Mouse (Mus musculus): Measurements from ENCODE around the gene Zfp599. TPM values are rescaled to one million over a fixed set of nuclear protein-coding genes. Genes with fewer than 3 reads are reported as not detected.
"Not testable (repeated sequence)": the region's sequence is repeated elsewhere in the genome, so short reads cannot be mapped to it uniquely, and the experiment has no call there.

Zfp599 gene
- polyA plus RNA-seq, 1 experiment = not detected

- H3K27ac ChIP-seq (ENCODE audit: insufficient read depth, low read depth, low read length) = no peak overlapping the region
- H3K4me3 ChIP-seq (ENCODE audit: insufficient read depth, low read depth, low read length) = no peak overlapping the region
- TF ChIP-seq POLR2A (IDR thresholded peaks at IDR 0.05; ENCODE audit: insufficient read depth, low read depth, low read length) = no peak
- no peak for TF ChIP-seq CTCF (IDR thresholded peaks at IDR 0.05; ENCODE audit: insufficient read depth, low read depth, low read length)
- H3K4me1 ChIP-seq (ENCODE audit: control insufficient read depth, insufficient read depth, low read length) = peaks cover 7% of the 10 kb centered on the region
- WGBS = 36% methylated on average over 3 of the region's 3 CpGs
Observed at GRCm38 (mm10) chr9:22260092-22260422, 362 bp upstream of the Zfp599 start.

- 89% methylated on average over 8 of the region's 8 CpGs for WGBS
- Histone ChIP-seq H3K27ac (ENCODE audit: insufficient read depth, low read depth, low read length) (no peak overlapping the region), H3K4me3 (ENCODE audit: insufficient read depth, low read depth, low read length) (no peak overlapping the region), H3K4me1 (ENCODE audit: control insufficient read depth, insufficient read depth, low read length) (peaks cover 7% of the 10 kb centered on the region)
- TF ChIP-seq CTCF (IDR thresholded peaks at IDR 0.05; ENCODE audit: insufficient read depth, low read depth, low read length) (no peak), POLR2A (IDR thresholded peaks at IDR 0.05; ENCODE audit: insufficient read depth, low read depth, low read length) (no peak)
Observed at GRCm38 (mm10) chr9:22258784-22259183, 911 bp downstream of the Zfp599 start.

- Histone ChIP-seq H3K4me1 (ENCODE audit: control insufficient read depth, insufficient read depth, low read length) (peaks cover 7% of the 10 kb centered on the region), H3K27ac (ENCODE audit: insufficient read depth, low read depth, low read length) (no peak overlapping the region), H3K4me3 (ENCODE audit: insufficient read depth, low read depth, low read length) (no peak overlapping the region)
- WGBS = 95% methylated on average over 4 of the region's 4 CpGs
- no peak for TF ChIP-seq POLR2A (IDR thresholded peaks at IDR 0.05; ENCODE audit: insufficient read depth, low read depth, low read length)
- TF ChIP-seq CTCF (IDR thresholded peaks at IDR 0.05; ENCODE audit: insufficient read depth, low read depth, low read length) = no peak
Observed at GRCm38 (mm10) chr9:22256579-22256978, 3.1 kb downstream of the Zfp599 start.

DNA sequence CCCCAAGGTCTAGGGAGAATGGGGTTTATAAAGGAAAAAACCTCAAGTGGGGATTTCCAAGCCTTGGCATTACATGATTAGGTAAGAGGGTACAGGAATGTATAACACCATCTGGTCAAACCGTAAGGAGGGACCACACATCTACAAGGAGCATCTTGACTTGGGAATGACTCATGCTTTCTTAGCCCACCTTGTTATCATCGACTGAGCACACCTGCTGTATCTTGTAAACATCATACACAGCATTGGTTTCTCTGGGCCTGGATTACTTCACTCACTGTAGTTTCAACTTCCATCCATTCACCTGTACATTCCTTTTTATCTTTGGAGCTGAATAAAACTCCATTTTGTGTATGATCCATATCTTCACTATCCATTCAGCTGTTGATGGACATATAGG lies 15.5 kb downstream of the Zfp599 start:
- 95% methylated on average over 2 of the region's 2 CpGs for WGBS
- Histone ChIP-seq H3K27ac (ENCODE audit: insufficient read depth, low read depth, low read length) (no peak overlapping the region), H3K4me1 (ENCODE audit: control insufficient read depth, insufficient read depth, low read length) (no peaks in the 10 kb centered on the region), H3K4me3 (ENCODE audit: insufficient read depth, low read depth, low read length) (no peak overlapping the region)
- no peak for TF ChIP-seq POLR2A (IDR thresholded peaks at IDR 0.05; ENCODE audit: insufficient read depth, low read depth, low read length)
- no peak for TF ChIP-seq CTCF (IDR thresholded peaks at IDR 0.05; ENCODE audit: insufficient read depth, low read depth, low read length)

DNA sequence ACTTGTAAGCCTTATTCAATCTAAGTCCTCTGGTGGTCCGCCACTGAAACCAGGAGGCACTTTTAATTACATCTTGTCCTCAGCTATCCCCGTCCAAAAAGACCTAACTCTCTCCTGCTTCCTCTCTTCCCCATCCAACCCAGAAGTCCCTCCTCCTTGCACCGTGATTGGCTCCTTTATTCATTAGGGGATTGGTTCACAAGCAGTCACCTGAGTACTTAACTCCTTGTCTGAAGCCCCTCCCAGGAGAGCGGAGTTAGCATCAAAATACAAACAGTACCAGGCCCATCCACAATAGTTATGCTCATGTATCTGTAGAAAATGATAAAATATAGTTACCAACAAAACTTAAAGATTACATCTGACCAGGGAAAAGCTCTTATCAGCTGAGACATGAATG lies 19.7 kb downstream of the Zfp599 start:
- Histone ChIP-seq H3K27ac (ENCODE audit: insufficient read depth, low read depth, low read length) (no peak overlapping the region), H3K4me3 (ENCODE audit: insufficient read depth, low read depth, low read length) (no peak overlapping the region), H3K4me1 (ENCODE audit: control insufficient read depth, insufficient read depth, low read length) (no peaks in the 10 kb centered on the region)
- 96% methylated on average over 4 of the region's 4 CpGs for WGBS
- TF ChIP-seq CTCF (IDR thresholded peaks at IDR 0.05; ENCODE audit: insufficient read depth, low read depth, low read length) = no peak

DNA sequence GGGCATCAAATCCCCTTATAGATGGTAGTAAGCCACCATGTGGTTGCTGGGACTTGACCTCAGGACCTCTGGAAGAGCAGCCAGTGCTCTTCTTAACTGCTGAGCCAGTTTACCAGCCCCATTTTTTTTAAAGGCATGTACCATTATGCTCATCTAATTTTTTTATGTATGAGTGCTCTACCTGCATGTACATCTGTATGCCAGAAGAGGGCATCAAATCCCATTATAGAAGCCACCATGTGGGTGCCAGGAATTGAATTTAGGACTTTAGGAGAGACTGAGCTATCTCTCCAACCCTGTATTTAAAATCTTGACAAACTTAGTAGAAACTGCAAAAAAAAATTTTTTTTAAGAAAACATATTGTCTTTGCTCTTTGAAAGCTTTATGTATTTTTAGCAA lies 29.1 kb downstream of the Zfp599 start:
- no peak overlapping the region for H3K27ac ChIP-seq (ENCODE audit: insufficient read depth, low read depth, low read length)
- no peaks in the 10 kb centered on the region for H3K4me1 ChIP-seq (ENCODE audit: control insufficient read depth, insufficient read depth, low read length)

DNA sequence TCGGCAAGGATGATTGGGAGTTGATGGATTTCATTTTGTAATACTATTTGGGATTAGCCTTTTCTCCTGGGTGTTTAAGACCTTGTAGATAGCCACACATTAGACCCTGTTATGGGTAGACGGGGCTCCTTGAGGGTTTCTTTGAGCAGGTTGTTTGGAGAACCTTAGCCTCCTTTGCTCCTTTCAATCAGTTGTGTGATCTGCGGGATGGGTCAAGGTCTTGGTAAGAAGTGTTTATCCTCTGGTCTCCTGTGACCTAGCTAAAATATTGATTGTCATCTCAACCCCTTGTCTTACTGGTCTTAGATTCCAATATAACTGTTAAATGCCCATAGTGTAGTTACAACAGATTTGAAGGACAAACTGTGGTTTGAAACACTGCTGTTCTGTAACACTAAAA lies 29.6 kb downstream of the Zfp599 start:
- H3K4me3 ChIP-seq (ENCODE audit: insufficient read depth, low read depth, low read length) = no peak overlapping the region
- no peaks in the 10 kb centered on the region for H3K4me1 ChIP-seq (ENCODE audit: control insufficient read depth, insufficient read depth, low read length)
- WGBS = 84% methylated on average over 3 of the region's 3 CpGs
- no peak for TF ChIP-seq CTCF (IDR thresholded peaks at IDR 0.05; ENCODE audit: insufficient read depth, low read depth, low read length)
- TF ChIP-seq POLR2A (IDR thresholded peaks at IDR 0.05; ENCODE audit: insufficient read depth, low read depth, low read length) = no peak
- H3K27ac ChIP-seq (ENCODE audit: insufficient read depth, low read depth, low read length) = no peak overlapping the region

More for the DNA sequence above, 29.1 kb downstream of the Zfp599 start:
- no peak overlapping the region for H3K4me3 ChIP-seq (ENCODE audit: insufficient read depth, low read depth, low read length)
- no peak for TF ChIP-seq POLR2A (IDR thresholded peaks at IDR 0.05; ENCODE audit: insufficient read depth, low read depth, low read length)
- no peak for TF ChIP-seq CTCF (IDR thresholded peaks at IDR 0.05; ENCODE audit: insufficient read depth, low read depth, low read length)

DNA sequence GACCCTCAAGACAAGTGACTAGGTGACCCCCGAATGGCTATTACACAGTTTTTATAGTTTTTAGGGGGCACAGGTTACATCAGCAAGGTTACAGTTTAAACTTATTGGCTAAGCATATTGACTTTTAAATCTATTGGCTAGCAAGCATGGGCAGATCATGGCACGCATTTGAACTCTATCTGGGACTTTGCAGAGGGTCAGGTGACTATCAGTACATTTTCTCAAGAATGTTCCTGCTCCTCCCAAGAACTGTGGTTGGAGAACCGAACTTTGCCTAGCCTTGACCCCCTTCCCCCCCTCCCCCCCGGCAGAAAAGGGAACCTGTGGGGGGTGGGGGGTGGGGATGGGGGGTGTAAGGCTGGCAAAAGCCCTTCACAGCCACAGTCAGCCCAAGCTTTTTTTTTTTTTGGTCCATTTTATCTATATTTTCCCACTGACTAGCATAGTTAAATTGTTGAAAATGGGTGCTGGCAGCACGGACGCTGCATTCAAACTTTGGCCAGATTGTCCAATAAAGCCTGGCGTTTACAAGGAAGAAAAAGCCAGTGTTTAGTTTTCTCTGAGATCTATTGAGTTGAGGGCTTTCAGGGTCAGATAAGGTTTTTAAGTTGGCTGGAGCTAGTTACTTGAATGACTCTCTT lies 30.2 kb downstream of the Zfp599 start:
- H3K27ac ChIP-seq (ENCODE audit: insufficient read depth, low read depth, low read length) = no peak overlapping the region
- no peak overlapping the region for H3K4me3 ChIP-seq (ENCODE audit: insufficient read depth, low read depth, low read length)
- H3K4me1 ChIP-seq (ENCODE audit: control insufficient read depth, insufficient read depth, low read length) = no peaks in the 10 kb centered on the region
- 67% methylated on average over 7 of the region's 7 CpGs for WGBS
- TF ChIP-seq CTCF (IDR thresholded peaks at IDR 0.05; ENCODE audit: insufficient read depth, low read depth, low read length) (no peak), POLR2A (IDR thresholded peaks at IDR 0.05; ENCODE audit: insufficient read depth, low read depth, low read length) (no peak)

- no peak for TF ChIP-seq POLR2A (IDR thresholded peaks at IDR 0.05; ENCODE audit: insufficient read depth, low read depth, low read length)
- no peak for TF ChIP-seq CTCF (IDR thresholded peaks at IDR 0.05; ENCODE audit: insufficient read depth, low read depth, low read length)
- Histone ChIP-seq H3K4me1 (ENCODE audit: control insufficient read depth, insufficient read depth, low read length) (no peaks in the 10 kb centered on the region), H3K4me3 (ENCODE audit: insufficient read depth, low read depth, low read length) (no peak overlapping the region), H3K27ac (ENCODE audit: insufficient read depth, low read depth, low read length) (no peak overlapping the region)
- WGBS = 91% methylated on average over 15 of the region's 15 CpGs
Observed at GRCm38 (mm10) chr9:22226846-22227245, 32.8 kb downstream of the Zfp599 start.

GRCm38 (mm10) chr9:22226389-22226673 lies 33.4 kb downstream of the Zfp599 start:
- not testable (repeated sequence) for H3K4me3 ChIP-seq (ENCODE audit: insufficient read depth, low read depth, low read length); H3K4me1 ChIP-seq (ENCODE audit: control insufficient read depth, insufficient read depth, low read length); H3K27ac ChIP-seq (ENCODE audit: insufficient read depth, low read depth, low read length)
- WGBS = 57% methylated on average over 7 of the region's 7 CpGs

Data from olfactory bulb, adult 2 months (tissue).